Mouse (Mus musculus) gastrocnemius, adult 18-20 months (tissue): Measurements from ENCODE around the gene Slc25a25. TPM values are rescaled to one million over a fixed set of nuclear protein-coding genes. Genes with fewer than 3 reads are reported as not detected.

Experiments
- DNase-seq: peaks from one replicate; pipeline ENCODE4 v3.0.0; 2021; ENCODE audit warnings: low spot score
- total RNA-seq, 2 experiments: library from RNA; stranded (reverse); gene quantifications; 2 replicates each; pipeline ENCODE4 v1.2.3; 2021

Gene Slc25a25
- total RNA-seq, 2 experiments from 2014 or later, result 47.6 to 217 TPM

- no peak for DNase-seq
These were observed 42.5 kb downstream of the Slc25a25 start for GRCm38 (mm10) chr2:32408429-32409424.

- no peak for DNase-seq
These were observed 44.0 kb downstream of the Slc25a25 start for GRCm38 (mm10) chr2:32407144-32407824.

DNA sequence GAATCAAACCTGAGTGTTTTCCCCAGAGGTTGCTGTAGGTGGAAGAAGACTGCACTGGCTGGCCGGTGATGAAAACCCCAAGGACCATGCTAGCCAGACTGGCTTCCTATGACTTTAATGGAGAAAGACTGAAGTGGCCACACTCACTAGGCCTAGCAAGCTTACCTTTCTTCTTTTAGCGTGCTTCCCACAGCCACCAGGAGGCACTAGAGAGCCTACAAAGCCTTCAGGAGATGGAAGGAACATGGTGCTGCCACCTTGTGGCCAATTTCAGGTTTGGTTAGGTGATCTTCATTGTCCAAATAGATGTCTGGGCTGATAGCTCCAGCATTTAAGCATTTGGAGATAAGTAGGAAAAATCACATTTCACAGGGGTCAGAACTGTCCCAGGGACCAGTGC lies 46.6 kb downstream of the Slc25a25 start:
- DNase-seq, result peak; percentile 96

DNA sequence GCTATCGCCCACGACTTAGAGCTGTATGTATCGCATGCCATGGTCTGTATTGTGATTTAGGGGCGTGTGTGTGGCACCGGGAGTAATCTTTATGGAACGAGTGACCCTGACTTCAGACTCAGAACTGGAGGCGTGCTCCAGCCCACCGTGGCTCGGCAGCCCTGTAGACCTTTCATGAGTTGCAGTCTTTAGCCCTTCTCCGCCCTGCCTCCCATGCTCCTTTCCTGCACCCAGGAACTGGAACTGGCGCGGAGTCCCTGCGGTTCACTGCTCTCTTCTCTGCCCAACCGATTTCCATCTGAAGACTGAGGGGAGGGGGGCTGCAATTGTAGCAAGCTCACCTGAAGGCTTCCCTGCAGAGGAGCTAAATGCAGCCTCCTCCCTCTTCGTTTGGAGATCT lies 54.5 kb downstream of the Slc25a25 start:
- no peak for DNase-seq

DNA sequence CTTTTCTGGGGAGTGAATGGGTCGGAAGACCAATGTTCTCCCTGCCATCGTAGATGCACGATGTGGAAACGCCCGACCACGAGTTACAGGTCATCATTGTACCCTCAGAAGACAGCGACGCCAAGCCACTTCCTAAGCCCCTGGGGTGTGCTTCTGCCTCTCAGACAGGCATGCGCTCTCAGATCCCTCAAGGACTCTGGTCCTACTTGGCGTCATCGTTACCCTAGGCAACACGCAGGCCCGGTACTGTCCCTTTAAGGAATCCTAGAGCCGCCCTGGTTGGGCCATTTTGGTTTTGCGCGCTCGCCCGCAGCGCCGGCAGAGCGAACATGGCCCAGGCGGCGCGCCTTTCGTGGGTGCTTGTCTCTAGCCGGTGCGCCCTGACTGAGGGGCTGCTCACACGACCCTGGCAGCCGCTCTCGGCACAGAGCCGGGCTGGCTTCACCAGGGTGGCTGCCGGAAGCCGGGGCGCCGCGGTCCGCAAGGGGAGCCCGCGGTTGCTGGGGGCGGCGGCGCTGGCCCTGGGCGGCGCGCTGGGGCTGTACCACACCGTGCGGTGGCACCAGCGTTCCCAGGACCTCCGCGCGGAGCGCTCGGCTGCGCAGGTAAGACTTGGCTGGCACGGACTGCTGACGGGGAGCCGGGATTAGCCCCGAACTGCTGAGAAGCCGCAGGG lies 55.2 kb downstream of the Slc25a25 start:
- peak; percentile 91 for DNase-seq

GRCm38 (mm10) chr2:32395484-32395945 lies 55.7 kb downstream of the Slc25a25 start, which contains the start of gene Ptges2:
Ptges2 (plus strand) TSS chr2:32395896.
- DNase-seq, result peak; percentile 93

GRCm38 (mm10) chr2:32394973-32395372 lies 56.3 kb downstream of the Slc25a25 start:
- DNase-seq, result no peak

- DNase-seq, result no peak
These were observed 59.2 kb downstream of the Slc25a25 start for GRCm38 (mm10) chr2:32392063-32392462.

- no peak for DNase-seq
These were observed 60.4 kb downstream of the Slc25a25 start for GRCm38 (mm10) chr2:32390871-32391270.

DNA sequence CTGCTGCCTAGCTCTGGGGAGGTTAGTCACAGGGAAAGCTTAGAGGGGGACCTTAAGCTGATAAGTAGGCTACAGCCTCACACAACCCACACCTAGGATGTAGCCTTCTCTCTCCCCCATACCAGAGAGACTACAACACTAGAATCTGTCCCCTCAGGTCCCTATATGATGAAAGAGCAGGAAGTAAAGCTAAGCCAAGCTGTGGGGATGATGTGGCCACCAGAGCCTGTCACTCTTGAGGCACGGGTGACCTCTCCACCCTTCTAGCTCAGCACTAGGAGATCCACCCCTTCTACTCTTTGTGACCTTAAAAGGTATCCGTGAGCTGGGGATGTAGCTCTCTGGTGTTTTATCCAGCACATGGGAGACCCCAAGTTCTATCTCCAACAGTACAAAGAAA lies 62.1 kb downstream of the Slc25a25 start:
- DNase-seq, result no peak

- no peak for DNase-seq
These were observed 63.3 kb downstream of the Slc25a25 start, which contains the start of gene Lcn2 for GRCm38 (mm10) chr2:32387706-32388490. Lcn2 (minus strand) TSS chr2:32388252.

GRCm38 (mm10) chr2:32382689-32383088 lies 68.6 kb downstream of the Slc25a25 start:
- DNase-seq, result no peak

DNA sequence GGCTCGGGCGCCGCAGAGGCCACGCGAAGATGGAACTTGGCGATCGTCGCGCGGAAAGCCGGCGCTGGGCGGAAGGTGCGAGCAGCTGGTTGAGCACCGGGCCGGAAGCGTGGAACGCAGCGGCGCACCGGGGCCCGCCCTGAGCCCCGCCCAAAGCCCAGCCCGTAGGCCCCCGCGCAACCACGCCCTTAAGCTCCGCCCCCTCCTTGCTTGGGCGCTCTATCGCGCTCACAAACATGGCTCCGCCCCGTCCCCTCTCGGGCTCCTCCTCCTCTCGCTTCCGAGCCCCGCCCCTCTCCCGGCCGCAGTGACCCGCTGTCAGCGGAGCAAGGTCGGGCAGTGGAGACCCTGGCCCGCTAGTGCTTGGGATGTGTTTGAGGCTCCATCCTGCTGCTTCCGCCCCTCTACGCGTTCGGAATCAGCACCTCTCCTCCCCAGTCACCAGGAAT lies 69.4 kb downstream of the Slc25a25 start, which contains the start of gene 1110008P14Rik:
1110008P14Rik (minus strand) TSS at position 164 of the 449 bp plus-strand sequence.
- peak; percentile 96 for DNase-seq

GRCm38 (mm10) chr2:32381141-32381774 lies 70.0 kb downstream of the Slc25a25 start:
- no peak for DNase-seq

GRCm38 (mm10) chr2:32380001-32380500 lies 71.2 kb downstream of the Slc25a25 start:
- no peak for DNase-seq

DNA sequence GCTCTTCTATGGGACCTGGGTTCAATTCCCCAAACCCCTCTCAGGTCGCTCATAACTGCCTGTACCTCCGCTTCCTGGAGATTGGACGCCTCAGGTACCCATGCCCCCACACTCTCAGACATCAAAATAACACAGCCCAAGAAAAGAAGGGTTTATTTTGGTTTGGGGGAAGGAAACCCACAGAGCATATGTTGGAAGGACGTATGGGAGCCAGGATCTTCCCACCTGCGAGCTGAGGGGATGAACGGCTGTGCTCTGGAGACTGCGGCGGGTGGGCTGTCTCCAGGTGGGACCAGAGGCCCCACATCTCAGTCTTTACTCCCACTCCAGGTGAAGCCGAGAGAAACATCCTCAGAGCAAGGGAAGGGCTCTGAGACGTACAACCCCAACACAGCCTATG lies 74.3 kb downstream of the Slc25a25 start:
- DNase-seq, result no peak

- DNase-seq, result no peak
These were observed 75.8 kb downstream of the Slc25a25 start for GRCm38 (mm10) chr2:32375317-32375940.

DNA sequence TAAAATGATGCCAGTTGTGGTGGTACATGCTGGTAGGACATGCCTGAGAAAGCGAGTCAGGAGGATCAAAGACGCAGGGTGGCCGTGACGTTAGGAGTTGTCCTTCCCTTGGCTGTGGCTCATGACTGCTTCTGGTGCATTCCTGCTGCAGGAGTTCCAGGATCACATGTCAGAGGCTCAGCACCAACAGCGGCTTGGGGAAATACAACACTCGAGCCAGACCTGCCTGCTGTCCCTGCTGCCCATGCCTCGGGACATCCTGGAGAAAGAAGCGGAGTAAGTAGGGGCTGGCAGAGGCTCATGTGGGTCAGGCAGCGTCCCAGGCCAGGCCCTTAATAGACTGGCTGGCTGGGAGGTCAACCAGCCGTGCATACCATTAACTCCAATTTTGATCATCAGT lies 77.1 kb downstream of the Slc25a25 start:
- peak; percentile 84 for DNase-seq

DNA sequence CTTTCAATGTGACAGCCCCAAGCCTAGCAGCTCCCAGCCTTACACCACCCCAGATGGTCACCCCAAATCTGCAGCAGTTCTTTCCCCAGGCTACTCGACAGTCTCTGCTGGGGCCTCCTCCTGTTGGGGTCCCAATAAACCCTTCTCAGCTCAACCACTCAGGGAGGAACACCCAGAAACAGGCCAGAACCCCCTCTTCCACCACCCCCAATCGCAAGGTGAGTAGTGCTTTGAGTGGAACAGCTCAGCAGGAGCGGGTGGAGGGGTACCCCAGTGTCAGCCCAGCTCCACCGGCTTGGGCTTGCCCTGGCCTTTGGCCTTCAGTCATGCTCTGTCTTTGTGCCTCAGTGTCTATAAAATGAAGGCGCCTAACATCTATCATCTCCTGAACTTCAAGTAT lies 83.9 kb downstream of the Slc25a25 start:
- no peak for DNase-seq
